Mouse (Mus musculus) embryonic fibroblast, embryonic 13.5 days (primary cell): ENCODE data around the gene Hebp1. TPM values are rescaled to one million over a fixed set of nuclear protein-coding genes. Genes with fewer than 3 reads are reported as not detected.
A peak's percentile ranks its signal among the peaks of the same experiment; 100 is the strongest.

ENCODE experiments used
- H3K27ac ChIP-seq: 2 replicates; pipeline ENCODE4 v1.5.1; 2012; ENCODE audit warnings: low read length, control low read depth, inconsistent platforms; ENCODE audit not compliant: insufficient read depth
- H3K4me1 ChIP-seq: 2 replicates; pipeline ENCODE4 v1.6.1; 2011; ENCODE audit warnings: low read length; ENCODE audit not compliant: control insufficient read depth, insufficient read depth
- H3K4me3 ChIP-seq: 2 replicates; pipeline ENCODE4 v1.5.1; 2011; ENCODE audit warnings: mild to moderate bottlenecking, control low read depth, low read length; ENCODE audit not compliant: insufficient read depth
- CTCF ChIP-seq: IDR thresholded peaks from 2 replicates; pipeline ENCODE4 v1.5.1; 2011; ENCODE audit warnings: mild to moderate bottlenecking, control low read depth, low read length, moderate library complexity, borderline replicate concordance; ENCODE audit not compliant: insufficient read depth
- POLR2A ChIP-seq: IDR thresholded peaks from 2 replicates; pipeline ENCODE4 v1.6.1; 2011; ENCODE audit warnings: low read depth, mild to moderate bottlenecking, control low read depth, low read length, moderate library complexity
- polyA plus RNA-seq: library from polyadenylated mRNA; stranded (reverse); fragments of >200 nt; gene quantifications from 2 replicates; pipeline ENCODE4 v1.2.4, GENCODE M21; 2011; ENCODE audit warnings: low read depth; ENCODE audit not compliant: missing spikeins, insufficient read length

Hebp1 gene
- 32.3 and 41.7 TPM in 2 replicates for polyA plus RNA-seq

DNA sequence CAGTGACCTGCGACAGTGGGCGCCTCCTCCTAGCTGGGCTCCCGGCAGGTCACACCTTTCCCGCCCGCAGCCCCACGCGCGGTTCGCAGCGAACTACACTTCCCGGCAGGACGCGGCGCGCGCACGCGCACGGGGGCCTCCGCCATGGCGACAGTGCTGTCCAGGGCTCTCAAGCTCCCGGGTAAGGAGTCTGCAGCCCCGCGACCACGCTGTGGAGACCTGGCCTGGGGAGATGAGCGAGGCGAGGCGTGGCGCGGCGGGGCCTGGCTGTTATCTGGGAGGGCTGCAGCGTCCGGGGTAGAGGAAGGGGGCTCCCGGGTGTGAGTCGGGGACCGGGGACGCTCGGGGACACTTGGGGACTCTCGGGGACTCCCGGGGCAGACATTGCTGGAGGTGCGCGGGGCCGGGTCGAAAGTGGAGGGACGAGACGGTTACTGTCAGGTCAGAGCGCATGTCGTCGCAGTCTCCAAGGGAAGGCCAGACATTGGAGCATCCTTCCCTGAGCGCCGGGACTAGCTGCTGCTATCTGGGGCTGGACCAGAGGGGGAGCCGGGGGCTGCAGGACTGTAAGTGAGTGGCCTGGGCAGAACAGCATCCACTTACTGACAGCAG, at the start of gene Hebp1, which contains the start of gene Fam234b:
Gene Hebp1 (minus strand): TSS at position 102 of the 612 bp plus-strand sequence.
Gene Fam234b (plus strand): TSS at position 57 of the 612 bp plus-strand sequence.
- H3K27ac ChIP-seq = no peak within 1 kb of the TSS
- peak within 1 kb of the TSS; percentile 74 for H3K4me3 ChIP-seq
- TF ChIP-seq POLR2A = peak; percentile 60
- TF ChIP-seq CTCF = no peak
- H3K4me1 ChIP-seq = no peaks in the 10 kb centered on the region

DNA sequence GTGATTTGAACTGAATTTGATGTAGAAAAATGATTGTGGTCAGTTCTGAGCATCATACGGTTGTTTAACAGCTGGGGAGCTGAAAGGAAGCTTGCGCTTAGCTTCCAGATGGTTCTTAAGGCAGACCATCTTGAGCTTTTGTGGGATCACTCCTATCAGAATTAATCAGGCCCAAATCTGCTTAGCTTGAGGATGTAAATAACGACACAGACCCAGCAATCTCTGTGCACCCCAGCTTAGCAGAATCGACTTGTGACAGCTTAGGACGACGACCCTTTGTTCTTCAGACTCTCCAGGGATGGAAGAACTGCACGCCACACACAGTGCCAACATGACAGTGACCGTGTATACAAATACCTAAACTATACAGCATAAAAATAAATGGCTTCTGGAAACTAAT, 47.8 kb upstream of the Hebp1 start:
- peaks cover 2% of the 10 kb centered on the region; the same call in 1 of the 2 replicates for H3K4me1 ChIP-seq
- TF ChIP-seq POLR2A = no peak
- no peak for TF ChIP-seq CTCF
- no peak overlapping the region for H3K4me3 ChIP-seq
- no peak overlapping the region for H3K27ac ChIP-seq

DNA sequence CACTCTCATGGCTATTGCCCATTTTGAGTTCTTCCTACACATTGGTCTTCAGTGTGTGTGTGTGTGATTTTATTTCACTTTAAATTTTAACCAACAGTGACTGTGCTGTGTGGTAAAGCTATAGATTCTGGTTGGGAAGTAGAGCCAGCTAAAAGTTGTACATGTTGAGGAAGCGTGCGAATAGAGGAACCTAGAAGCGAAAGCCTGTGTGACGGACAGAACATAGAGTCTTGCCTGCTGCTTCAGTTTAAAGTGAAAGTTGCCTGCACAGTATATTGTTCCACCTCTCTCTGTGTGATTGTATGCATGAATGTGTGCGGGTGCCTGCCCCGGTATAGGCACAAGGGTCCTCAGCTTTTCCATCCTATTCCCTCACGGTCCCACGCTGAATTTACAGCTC, 42.5 kb upstream of the Hebp1 start:
- no peak for TF ChIP-seq POLR2A
- no peak for TF ChIP-seq CTCF
- no peaks in the 10 kb centered on the region; the same call in 1 of the 2 replicates for H3K4me1 ChIP-seq
- no peak overlapping the region for H3K4me3 ChIP-seq
- no peak overlapping the region for H3K27ac ChIP-seq

DNA sequence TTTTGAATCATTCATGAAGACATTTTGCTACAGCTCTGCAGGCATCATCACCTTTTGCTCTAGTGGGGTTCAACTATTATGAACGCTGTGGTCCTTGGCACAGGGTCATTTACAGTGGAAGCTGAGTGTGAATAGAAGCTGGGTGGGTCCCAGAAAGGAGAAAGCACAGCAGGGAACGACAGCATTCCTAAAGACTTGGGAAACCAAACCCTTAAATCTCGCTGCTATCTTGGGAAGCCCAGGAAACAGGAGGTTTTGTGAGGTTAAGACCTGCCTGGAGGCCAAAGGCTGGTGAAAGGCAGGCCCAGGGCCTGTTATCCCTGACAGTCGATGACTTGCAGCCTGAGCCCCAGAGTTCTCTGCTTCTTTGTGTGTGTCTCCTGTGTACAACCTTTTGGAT, 40.4 kb upstream of the Hebp1 start:
- no peak overlapping the region for H3K27ac ChIP-seq
- TF ChIP-seq CTCF = no peak
- no peak for TF ChIP-seq POLR2A
- no peak overlapping the region for H3K4me3 ChIP-seq
- H3K4me1 ChIP-seq = no peaks in the 10 kb centered on the region; the same call in 1 of the 2 replicates

DNA sequence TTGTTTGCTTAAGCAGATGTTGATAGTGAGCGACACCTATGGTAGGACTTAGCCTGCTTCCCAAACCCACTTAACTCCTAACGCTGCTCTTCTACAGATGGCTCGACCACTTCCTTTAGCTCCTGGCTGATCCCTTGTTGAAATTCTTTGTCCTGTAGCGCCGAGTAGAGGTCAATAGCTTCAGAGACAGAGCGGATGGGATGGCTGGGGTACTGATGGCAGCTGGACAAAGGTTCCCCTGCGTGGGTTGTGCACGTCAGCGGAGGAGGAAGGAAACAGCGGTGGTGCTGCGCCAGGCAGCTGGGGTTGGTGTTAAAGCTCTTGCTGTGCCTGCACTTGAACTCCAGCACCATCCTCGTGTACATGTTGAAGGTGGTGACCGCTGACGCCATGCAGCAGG, 39.5 kb upstream of the Hebp1 start:
- Histone ChIP-seq H3K4me3 (no peak overlapping the region), H3K27ac (no peak overlapping the region), H3K4me1 (no peaks in the 10 kb centered on the region; the same call in 1 of the 2 replicates)
- no peak for TF ChIP-seq POLR2A
- TF ChIP-seq CTCF = no peak

DNA sequence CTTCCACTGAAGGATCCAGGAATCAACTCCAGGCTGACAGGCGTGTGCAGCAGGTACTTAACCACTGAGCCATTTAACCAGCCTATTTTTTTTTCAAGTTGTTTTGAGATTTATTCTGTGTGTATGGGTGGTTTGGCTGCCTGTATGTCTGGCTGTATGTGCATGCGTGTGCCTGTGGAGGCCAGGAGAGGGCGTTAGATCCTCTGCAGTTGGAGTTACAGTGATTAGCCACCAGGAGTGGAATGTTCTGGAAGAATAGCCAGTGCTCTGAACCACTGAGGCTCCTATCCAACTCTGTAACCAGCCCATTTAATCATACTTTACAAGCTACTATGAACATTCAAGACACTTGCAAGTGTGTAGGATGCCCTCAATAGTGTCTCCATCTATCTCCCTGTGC, 38.8 kb upstream of the Hebp1 start:
- H3K27ac ChIP-seq = no peak overlapping the region

DNA sequence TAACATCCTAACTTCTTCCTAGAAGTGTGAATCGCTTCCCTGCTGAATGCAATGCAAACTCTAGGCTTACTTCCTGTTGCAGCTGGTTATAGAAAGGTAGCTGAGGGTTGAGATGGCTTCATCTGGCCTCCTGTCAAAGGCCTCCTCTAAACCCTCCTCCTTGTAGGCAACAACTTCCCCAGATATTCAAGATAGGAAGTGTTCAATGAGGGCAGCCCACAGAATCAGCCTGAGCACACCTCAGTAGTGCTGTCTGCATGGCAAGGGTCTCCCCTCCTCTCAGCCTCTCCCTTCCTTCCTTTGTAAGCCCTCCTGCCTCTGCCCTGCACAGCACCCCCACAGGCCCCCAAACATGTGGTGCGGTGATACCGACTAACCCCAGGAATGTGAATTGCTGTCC, 37.9 kb upstream of the Hebp1 start:
- Histone ChIP-seq H3K27ac (no peak overlapping the region), H3K4me1 (no peaks in the 10 kb centered on the region), H3K4me3 (no peak overlapping the region)
- TF ChIP-seq CTCF (no peak), POLR2A (no peak)

More for the DNA sequence above, 38.8 kb upstream of the Hebp1 start:
- Histone ChIP-seq H3K4me1 (no peaks in the 10 kb centered on the region; the same call in 1 of the 2 replicates), H3K4me3 (no peak overlapping the region)
- no peak for TF ChIP-seq POLR2A
- no peak for TF ChIP-seq CTCF

DNA sequence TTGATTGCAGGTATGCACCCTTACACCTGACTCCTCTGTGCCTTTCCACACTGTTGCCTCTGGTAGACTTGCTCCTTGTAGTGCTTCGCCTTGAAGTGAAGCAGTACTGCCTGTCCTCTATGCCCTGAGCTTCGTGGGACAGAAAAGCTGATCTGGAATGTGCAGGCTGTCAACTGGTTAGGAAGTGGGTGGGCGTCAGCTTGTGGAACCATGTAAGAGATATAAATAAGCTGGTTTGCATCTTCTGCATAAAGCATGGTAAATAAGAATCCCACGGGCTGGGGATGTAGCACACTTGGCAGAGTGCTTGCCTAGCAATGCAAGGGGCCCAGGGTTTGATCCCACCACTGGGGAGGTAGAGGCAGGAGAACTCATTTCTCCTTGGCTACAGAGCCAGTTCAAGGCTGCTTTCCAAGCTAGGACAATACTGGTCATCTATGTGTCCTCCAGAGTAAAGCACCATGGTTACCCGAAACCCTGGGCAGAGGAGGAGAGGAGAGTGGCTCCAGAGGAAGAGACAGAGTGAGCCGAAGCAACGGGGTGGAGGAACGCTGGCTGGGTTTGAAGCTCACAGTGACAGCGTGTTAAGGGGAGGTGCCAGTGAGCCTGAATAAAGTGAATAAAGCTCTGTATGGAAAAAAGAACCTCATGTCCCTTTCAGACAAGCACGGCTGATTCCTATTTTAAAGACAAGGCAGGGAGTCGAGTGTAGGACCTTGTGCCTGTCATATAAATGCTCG, 34.8 kb upstream of the Hebp1 start:
- Histone ChIP-seq H3K4me1 (0 out of 2 replicates have a peak, but pooled peaks cover 7% of the 10 kb centered on the region), H3K4me3 (no peak overlapping the region), H3K27ac (no peak overlapping the region)
- no peak for TF ChIP-seq POLR2A
- TF ChIP-seq CTCF = no peak

DNA sequence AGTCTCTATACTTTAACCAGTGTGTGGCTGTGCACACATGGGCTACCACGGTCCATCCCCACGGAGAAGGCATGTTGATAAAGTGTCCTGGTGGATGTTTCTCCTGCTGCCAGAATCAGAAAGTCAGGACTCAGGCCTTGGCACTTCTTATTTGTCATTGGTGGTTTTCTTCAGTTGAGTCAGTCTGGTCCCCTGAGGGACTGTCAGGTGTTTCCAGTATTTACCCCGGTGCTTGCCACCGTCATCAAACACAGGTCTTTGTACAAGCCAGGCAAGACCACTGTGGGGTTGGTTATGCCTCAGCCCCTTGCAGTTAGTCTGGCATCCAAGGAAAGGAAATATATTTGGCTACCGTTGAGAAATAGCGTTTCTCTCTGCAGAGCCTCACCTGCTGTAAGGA, 32.8 kb upstream of the Hebp1 start:
- no peak for TF ChIP-seq CTCF
- TF ChIP-seq POLR2A = no peak
- Histone ChIP-seq H3K27ac (no peak overlapping the region), H3K4me3 (no peak overlapping the region), H3K4me1 (0 out of 2 replicates have a peak, but pooled peaks cover 7% of the 10 kb centered on the region)

DNA sequence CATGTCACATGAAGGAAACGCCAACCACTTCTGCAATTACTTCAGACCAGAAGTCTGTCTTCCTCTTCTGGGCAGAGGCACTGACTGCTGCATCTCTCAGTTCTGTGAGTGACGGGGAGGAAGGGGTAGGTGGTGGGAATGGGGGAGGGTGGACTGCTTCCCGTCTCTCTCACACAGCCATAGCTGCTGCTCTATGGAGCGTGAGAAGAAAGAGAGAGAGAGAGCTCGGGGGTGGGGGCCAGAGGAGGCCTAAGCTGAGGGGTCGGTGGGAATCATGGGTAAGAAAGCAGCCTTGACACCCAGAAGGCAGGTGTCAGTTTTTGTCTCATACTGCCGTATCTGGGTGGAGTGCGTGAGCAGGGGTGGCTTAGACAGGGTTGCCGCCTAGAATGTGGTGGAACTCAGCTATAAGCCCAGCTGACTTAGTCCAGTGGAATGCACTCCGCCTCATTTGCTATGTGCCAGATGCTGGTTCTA, 30.7 kb upstream of the Hebp1 start:
- H3K4me1 ChIP-seq = 0 out of 2 replicates have a peak, but pooled peaks cover 10% of the 10 kb centered on the region
- no peak overlapping the region for H3K4me3 ChIP-seq
- H3K27ac ChIP-seq = no peak overlapping the region
- TF ChIP-seq CTCF = no peak
